14 mouse cellular contexts compared by ENCODE assay signal in the genomic region with DNA sequence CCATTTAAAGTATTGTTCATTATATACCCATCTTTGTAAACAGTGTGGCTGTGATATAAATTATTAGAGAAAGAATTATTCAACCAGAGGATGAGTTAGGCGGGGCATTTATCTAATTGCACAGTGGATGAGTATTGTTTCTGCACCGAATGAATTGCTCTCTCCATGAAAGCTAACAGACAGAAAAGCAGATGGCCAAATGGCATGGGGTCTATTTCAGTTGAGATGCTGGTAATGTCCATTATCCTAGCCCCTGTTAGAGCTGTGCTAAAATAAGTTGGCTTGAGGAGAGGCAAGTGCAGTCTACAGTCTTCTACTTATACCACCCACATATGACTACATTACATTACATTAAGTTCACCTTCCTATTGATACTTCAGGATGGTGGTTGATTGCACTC.
"Had no signal": no experiment of that assay in that cellular context is flagged by ENCODE, and none has a peak within 500 bp of the region (broad histone marks: within the 10 kb centered on the region; RNA-seq: fewer than 3 reads in every experiment).

No protein-coding gene starts in this region.

- H3K27me3 ChIP-seq: kidney, embryonic 15.5 days; limb, embryonic 12.5 days; limb, embryonic 15.5 days; midbrain, embryonic 13.5 days had no signal

- H3K4me3 ChIP-seq: kidney, embryonic 15.5 days; limb, embryonic 12.5 days; limb, embryonic 15.5 days; midbrain, embryonic 13.5 days had no signal

- DNase-seq: kidney, adult 8-10 months; kidney, postnatal 10 days; kidney, postnatal 36 days; layer of hippocampus, adult 9-11 months; liver, postnatal 0 days; lung, embryonic 14.5 days; thymus, adult 18-20 months; thymus, postnatal 36 days had no signal

- H3K4me1 ChIP-seq: kidney, embryonic 15.5 days; limb, embryonic 12.5 days; limb, embryonic 15.5 days; midbrain, embryonic 13.5 days had no signal

- H3K27ac ChIP-seq: kidney, embryonic 15.5 days; limb, embryonic 12.5 days; limb, embryonic 15.5 days; liver, embryonic 14.5 days; macrophage; midbrain, embryonic 13.5 days had no signal

- H3K9ac ChIP-seq: kidney, embryonic 15.5 days; limb, embryonic 12.5 days; limb, embryonic 15.5 days; liver, embryonic 14.5 days; liver, postnatal 0 days; lung, embryonic 14.5 days; midbrain, embryonic 13.5 days had no signal

- H3K36me3 ChIP-seq: kidney, embryonic 15.5 days; limb, embryonic 12.5 days; limb, embryonic 15.5 days; midbrain, embryonic 13.5 days had no signal
